Mouse (Mus musculus): ENCODE results near the gene Vps51. TPM values are rescaled to one million over a fixed set of nuclear protein-coding genes. Genes with fewer than 3 reads are reported as not detected.

Gene Vps51
- polyA plus RNA-seq, 1 experiment: 98.2 TPM

GRCm38 (mm10) chr19:6116113-6116850 is 39.3 kb upstream of the Vps51 start:
- Histone ChIP-seq H3K27ac (ENCODE audit: insufficient read depth, low read length) (no peak overlapping the region), H3K4me1 (ENCODE audit: control insufficient read depth, insufficient read depth, low read length) (no peaks in the 10 kb centered on the region), H3K4me3 (ENCODE audit: insufficient read depth, low read length) (no peak overlapping the region)
- TF ChIP-seq POLR2A (IDR thresholded peaks at IDR 0.05; ENCODE audit: extremely low read depth, insufficient read depth, low read length) (no peak), CTCF (IDR thresholded peaks at IDR 0.05; ENCODE audit: extremely low read depth, insufficient read depth, low read length) (no peak)

DNA sequence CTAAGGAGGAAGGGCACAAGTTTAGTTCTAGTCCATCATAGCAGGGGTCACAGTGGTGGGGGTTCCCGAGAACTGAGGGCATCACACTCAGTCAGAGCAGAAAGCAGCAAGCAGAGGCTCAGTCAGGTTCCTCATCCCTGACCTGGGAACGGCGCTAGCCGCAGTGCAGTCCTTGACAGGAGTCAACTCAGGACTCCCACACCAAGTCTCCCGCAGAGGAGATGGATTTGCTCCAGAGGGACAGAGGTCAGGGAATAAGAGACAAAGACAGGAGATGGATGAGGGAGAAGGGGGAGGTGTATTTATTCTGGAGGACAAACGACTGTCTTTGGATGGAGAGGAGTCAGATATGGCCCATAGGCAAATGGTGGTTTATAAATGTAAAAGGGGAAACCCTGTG is 36.1 kb upstream of the Vps51 start:
- H3K4me1 ChIP-seq (ENCODE audit: control insufficient read depth, insufficient read depth, low read length): no peaks in the 10 kb centered on the region
- no peak overlapping the region for H3K27ac ChIP-seq (ENCODE audit: insufficient read depth, low read length)
- TF ChIP-seq POLR2A (IDR thresholded peaks at IDR 0.05; ENCODE audit: extremely low read depth, insufficient read depth, low read length) (no peak), CTCF (IDR thresholded peaks at IDR 0.05; ENCODE audit: extremely low read depth, insufficient read depth, low read length) (no peak)
- no peak overlapping the region for H3K4me3 ChIP-seq (ENCODE audit: insufficient read depth, low read length)

DNA sequence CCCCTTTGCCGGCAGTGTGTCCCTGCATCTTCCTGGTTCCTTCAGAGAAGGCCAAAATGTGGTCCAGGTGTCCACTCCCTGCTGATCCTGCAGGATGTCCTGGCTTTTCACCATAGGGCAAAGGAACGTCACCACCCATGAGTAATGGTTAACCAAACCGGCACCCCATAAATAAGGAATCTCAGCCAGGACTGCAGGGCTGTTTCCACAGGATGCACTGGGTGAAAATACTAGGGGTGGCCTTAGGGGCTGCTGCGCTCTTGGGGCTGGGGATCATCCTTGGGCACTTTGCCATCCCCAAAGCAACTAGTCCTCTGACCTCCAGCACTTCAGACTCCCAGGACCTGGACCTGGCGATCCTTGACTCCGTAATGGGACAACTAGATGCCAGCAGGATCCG is 28.6 kb upstream of the Vps51 start, which contains the start of gene Naaladl1:
Gene Naaladl1 (plus strand): TSS at position 197 of the 400 bp plus-strand sequence.
- no peak within 1 kb of the TSS for H3K27ac ChIP-seq (ENCODE audit: insufficient read depth, low read length)
- H3K4me3 ChIP-seq (ENCODE audit: insufficient read depth, low read length): no peak within 1 kb of the TSS
- TF ChIP-seq CTCF (IDR thresholded peaks at IDR 0.05; ENCODE audit: extremely low read depth, insufficient read depth, low read length) (no peak), POLR2A (IDR thresholded peaks at IDR 0.05; ENCODE audit: extremely low read depth, insufficient read depth, low read length) (no peak)
- H3K4me1 ChIP-seq (ENCODE audit: control insufficient read depth, insufficient read depth, low read length): no peaks in the 10 kb centered on the region

GRCm38 (mm10) chr19:6104476-6104875 is 27.4 kb upstream of the Vps51 start:
- H3K27ac ChIP-seq (ENCODE audit: insufficient read depth, low read length): no peak overlapping the region
- TF ChIP-seq CTCF (IDR thresholded peaks at IDR 0.05; ENCODE audit: extremely low read depth, insufficient read depth, low read length) (no peak), POLR2A (IDR thresholded peaks at IDR 0.05; ENCODE audit: extremely low read depth, insufficient read depth, low read length) (no peak)

GRCm38 (mm10) chr19:6102169-6102853 is 25.3 kb upstream of the Vps51 start:
- no peaks in the 10 kb centered on the region for H3K4me1 ChIP-seq (ENCODE audit: control insufficient read depth, insufficient read depth, low read length)
- H3K4me3 ChIP-seq (ENCODE audit: insufficient read depth, low read length): no peak overlapping the region
- no peak overlapping the region for H3K27ac ChIP-seq (ENCODE audit: insufficient read depth, low read length)
- no peak for TF ChIP-seq POLR2A (IDR thresholded peaks at IDR 0.05; ENCODE audit: extremely low read depth, insufficient read depth, low read length)
- no peak for TF ChIP-seq CTCF (IDR thresholded peaks at IDR 0.05; ENCODE audit: extremely low read depth, insufficient read depth, low read length)

More at GRCm38 (mm10) chr19:6104476-6104875, 27.4 kb upstream of the Vps51 start:
- Histone ChIP-seq H3K4me1 (ENCODE audit: control insufficient read depth, insufficient read depth, low read length) (no peaks in the 10 kb centered on the region), H3K4me3 (ENCODE audit: insufficient read depth, low read length) (no peak overlapping the region)

GRCm38 (mm10) chr19:6101186-6101585 is 24.2 kb upstream of the Vps51 start:
- Histone ChIP-seq H3K4me1 (ENCODE audit: control insufficient read depth, insufficient read depth, low read length) (no peaks in the 10 kb centered on the region), H3K27ac (ENCODE audit: insufficient read depth, low read length) (no peak overlapping the region), H3K4me3 (ENCODE audit: insufficient read depth, low read length) (no peak overlapping the region)
- no peak for TF ChIP-seq POLR2A (IDR thresholded peaks at IDR 0.05; ENCODE audit: extremely low read depth, insufficient read depth, low read length)
- no peak for TF ChIP-seq CTCF (IDR thresholded peaks at IDR 0.05; ENCODE audit: extremely low read depth, insufficient read depth, low read length)

DNA sequence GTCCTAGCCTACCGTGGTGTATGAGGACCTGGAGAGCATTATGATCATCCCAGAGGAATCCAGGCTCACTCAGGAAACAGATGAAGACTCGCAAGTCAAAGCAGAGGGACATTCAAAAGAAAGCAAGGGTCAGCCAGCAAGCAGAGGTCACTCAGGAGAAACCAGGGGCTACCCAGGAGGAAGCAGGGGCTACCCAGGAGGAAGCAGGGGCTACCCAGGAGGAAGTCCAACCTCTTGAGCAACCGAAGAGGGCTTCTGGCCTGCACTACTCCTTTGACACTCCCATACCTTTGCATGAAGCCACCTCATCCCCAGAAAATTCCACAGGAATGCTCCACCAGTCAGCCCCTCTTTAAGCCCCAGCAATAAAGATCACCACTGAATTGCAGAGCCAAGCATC is 20.8 kb upstream of the Vps51 start:
- no peaks in the 10 kb centered on the region for H3K4me1 ChIP-seq (ENCODE audit: control insufficient read depth, insufficient read depth, low read length)

DNA sequence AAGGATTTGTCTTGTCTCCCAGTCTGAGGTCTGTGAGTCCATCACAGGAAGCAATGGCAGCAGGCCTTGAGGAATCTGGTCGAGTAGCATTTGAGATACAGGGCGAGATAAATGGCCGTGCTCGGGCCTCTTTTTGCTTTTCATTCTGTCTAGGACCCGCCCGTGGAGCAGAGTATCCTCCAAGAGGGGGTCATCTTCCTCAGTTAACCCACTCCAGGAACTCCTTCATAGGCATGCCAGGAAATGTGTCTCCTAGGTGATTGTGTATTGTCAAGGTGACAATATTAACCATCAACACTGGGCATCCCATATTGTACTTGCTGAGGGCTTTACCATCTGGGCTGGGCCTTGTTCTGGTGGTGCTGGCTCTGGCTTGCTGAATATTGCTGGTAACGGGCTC is 17.1 kb upstream of the Vps51 start, which contains the start of gene AC131692.1:
Gene AC131692.1 (plus strand): TSS at position 301 of the 400 bp plus-strand sequence.
- Histone ChIP-seq H3K4me3 (ENCODE audit: insufficient read depth, low read length) (no peak within 1 kb of the TSS), H3K4me1 (ENCODE audit: control insufficient read depth, insufficient read depth, low read length) (no peaks in the 10 kb centered on the region), H3K27ac (ENCODE audit: insufficient read depth, low read length) (no peak within 1 kb of the TSS)
- TF ChIP-seq CTCF (IDR thresholded peaks at IDR 0.05; ENCODE audit: extremely low read depth, insufficient read depth, low read length): no peak
- no peak for TF ChIP-seq POLR2A (IDR thresholded peaks at IDR 0.05; ENCODE audit: extremely low read depth, insufficient read depth, low read length)

More for the DNA sequence above, 20.8 kb upstream of the Vps51 start:
- Histone ChIP-seq H3K27ac (ENCODE audit: insufficient read depth, low read length) (no peak overlapping the region), H3K4me3 (ENCODE audit: insufficient read depth, low read length) (no peak overlapping the region)
- TF ChIP-seq POLR2A (IDR thresholded peaks at IDR 0.05; ENCODE audit: extremely low read depth, insufficient read depth, low read length) (no peak), CTCF (IDR thresholded peaks at IDR 0.05; ENCODE audit: extremely low read depth, insufficient read depth, low read length) (no peak)

DNA sequence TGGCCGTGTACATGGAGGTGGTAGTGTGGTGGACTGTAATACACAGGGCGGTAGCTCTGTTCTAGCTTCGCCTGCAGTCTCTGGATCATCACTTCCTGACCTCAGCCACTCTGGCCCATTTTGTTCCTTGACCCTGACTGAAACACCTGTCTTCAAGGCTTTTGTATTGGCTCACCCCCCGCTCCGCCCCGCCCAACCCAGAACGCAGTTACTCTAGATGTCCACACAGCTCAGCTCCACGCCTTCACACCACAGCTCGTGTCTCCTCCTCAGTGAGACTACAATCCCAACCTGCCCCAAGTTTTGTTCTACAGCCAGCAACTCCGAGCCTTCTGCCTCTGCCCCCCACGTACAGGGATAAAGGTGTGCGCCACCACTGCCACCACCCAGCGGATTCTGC is 11.8 kb upstream of the Vps51 start:
- Histone ChIP-seq H3K27ac (ENCODE audit: insufficient read depth, low read length) (no peak overlapping the region), H3K4me1 (ENCODE audit: control insufficient read depth, insufficient read depth, low read length) (0 out of 2 replicates have a peak, but pooled peaks cover 2% of the 10 kb centered on the region), H3K4me3 (ENCODE audit: insufficient read depth, low read length) (no peak overlapping the region)
- TF ChIP-seq POLR2A (IDR thresholded peaks at IDR 0.05; ENCODE audit: extremely low read depth, insufficient read depth, low read length) (no peak), CTCF (IDR thresholded peaks at IDR 0.05; ENCODE audit: extremely low read depth, insufficient read depth, low read length) (no peak)
